Mouse (Mus musculus) megakaryocyte, embryonic 14.5 days (primary cell): ENCODE measurements at regions not wholly inside any gene's neighbourhood (a gene's known extent, or its start where the extent isn't known, plus 50 kb on each side); places are given as distances from the start of the nearest gene placed in this dataset.

ENCODE experiments used
- FLI1 ChIP-seq: IDR thresholded peaks from 2 replicates; pipeline ENCODE4 v1.6.1; 2012; ENCODE audit warnings: low read length, inconsistent platforms, mixed read lengths
- GATA1 ChIP-seq: IDR thresholded peaks from 3 replicates; pipeline ENCODE4 v1.6.1; 2012; ENCODE audit warnings: mixed read lengths, low read length, inconsistent platforms, borderline replicate concordance

DNA sequence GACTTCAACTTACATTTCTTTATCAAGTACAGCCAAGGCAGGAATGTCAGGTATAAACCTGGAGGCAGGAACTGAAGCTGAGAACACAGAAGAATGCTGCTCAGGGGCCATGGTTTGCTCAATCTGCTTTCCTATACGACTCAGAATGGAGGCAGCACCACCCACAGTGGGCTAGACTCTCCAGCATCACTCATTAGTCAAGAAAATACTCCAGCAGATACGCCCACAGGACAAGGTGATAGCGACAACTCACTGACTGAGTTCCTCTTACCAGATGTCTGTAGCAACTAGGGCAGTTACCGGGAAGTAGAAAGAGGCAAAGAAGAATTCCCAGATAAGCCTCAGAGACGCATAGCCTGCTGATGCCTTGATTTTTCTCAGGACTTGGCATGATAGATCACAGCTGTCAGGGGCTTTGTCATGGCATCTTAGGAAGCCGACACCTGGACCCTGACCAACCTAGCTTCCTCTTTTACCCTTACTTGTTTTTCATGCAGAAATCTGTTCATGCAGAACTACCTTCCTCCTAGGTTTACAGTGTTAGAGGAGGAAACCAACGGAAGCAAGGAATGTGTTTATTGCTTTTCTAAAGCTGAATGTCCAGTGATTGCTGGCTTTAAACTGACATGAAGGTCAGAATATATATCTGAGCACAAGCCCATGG lies 110.7 kb upstream of the Sp4 start:
- no peak for TF ChIP-seq GATA1
- no peak for TF ChIP-seq FLI1
